28 mouse cellular contexts compared by ENCODE assay signal in the genomic region with DNA sequence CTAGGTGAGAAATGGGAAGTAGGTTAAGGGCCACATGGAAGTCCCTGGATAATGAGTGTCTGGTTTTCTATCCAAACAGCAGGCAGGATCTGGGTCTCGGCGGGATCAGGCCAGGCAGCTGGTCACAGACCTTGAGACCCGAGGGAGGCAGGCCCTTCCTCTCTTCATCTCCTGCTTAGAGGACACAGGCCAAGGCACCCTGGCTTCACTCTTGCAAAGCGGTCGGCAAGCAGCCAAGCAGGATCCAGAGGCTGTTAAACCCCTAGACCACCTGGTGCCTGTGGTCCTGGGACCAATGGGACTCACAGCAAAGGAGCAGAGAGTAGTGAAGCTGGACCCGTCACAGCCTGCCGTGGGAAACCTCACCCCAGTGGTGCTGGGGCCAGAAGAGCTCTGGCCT. TPM values are rescaled to one million over a fixed set of nuclear protein-coding genes. Genes with fewer than 3 reads are reported as not detected.
DNase-seq lines count a peak whose midpoint lies in the region; ATAC-seq and TF ChIP-seq lines count a peak whose summit lies in the region.
"Had no signal": no experiment of that assay in that cellular context is flagged by ENCODE, and none has a peak within 500 bp of the region (broad histone marks: within the 10 kb centered on the region; RNA-seq: fewer than 3 reads in every experiment).

No protein-coding gene starts in this region.

- no peak for TF ChIP-seq CTCF in heart, adult 2 months (IDR thresholded peaks at IDR 0.05)
- no peak for TF ChIP-seq CTCF in CH12.LX (conservative IDR thresholded peaks at IDR 0.05 in 1 of 2, IDR thresholded peaks at IDR 0.05 in 1 of 2; ENCODE audit: low read depth in 2 of 2, low read length in 2 of 2)

- TF ChIP-seq RAD21 in CH12.LX (IDR thresholded peaks at IDR 0.05; ENCODE audit: low read depth, low read length): no peak

- ATAC-seq in liver, embryonic 13.5 days (ENCODE audit: low read depth): no peak
- ATAC-seq: hindbrain, embryonic 16.5 days had no signal

- dilution Hi-C loops in CH12.LX (cut with MboI; ENCODE audit: extremely low pct_ligation_motif_present, extremely low pct_unique_long_range_greater_than_20kb, low sequenced_read_pairs): no loop called here

- 0 out of 2 replicates have a peak, but pooled peaks cover 4% of the 10 kb centered on the region for H3K79me2 ChIP-seq in heart, adult 2 months (replicated peaks; ENCODE audit: control insufficient read depth, insufficient read depth, low read length)
- no peaks in the 10 kb centered on the region for H3K79me2 ChIP-seq in CH12.LX (replicated peaks; ENCODE audit: control insufficient read depth, extremely low read depth, insufficient read depth, poor library complexity, severe bottlenecking)

- H3K4me3 ChIP-seq in heart, adult 2 months: no peak overlapping the region
- H3K4me3 ChIP-seq in liver, embryonic 13.5 days (replicated peaks): no peak overlapping the region
- no peak overlapping the region for H3K4me3 ChIP-seq in CH12.LX (replicated peaks in 1 of 3; ENCODE audit: low read depth in 2 of 3, low read length in 2 of 3, poor library complexity in 1 of 3)
- H3K4me3 ChIP-seq: forebrain, embryonic 12.5 days had no signal

- H3K27me3 ChIP-seq in heart, adult 2 months (ENCODE audit: control insufficient read depth, insufficient read depth, low read length): no peaks in the 10 kb centered on the region
- H3K27me3 ChIP-seq in liver, embryonic 13.5 days: no peaks in the 10 kb centered on the region
- H3K27me3 ChIP-seq in CH12.LX (replicated peaks): no peaks in the 10 kb centered on the region
- H3K27me3 ChIP-seq: forebrain, embryonic 12.5 days had no signal

- peak; percentile 15 for DNase-seq in cerebellum, adult 11 months
- DNase-seq in cerebellum, postnatal 4 days (ENCODE audit: low spot score in 2 of 2): no peak
- peak; percentile 21 for DNase-seq in heart, postnatal 4 days
- DNase-seq in heart, adult 2 months: no peak
- DNase-seq in liver, embryonic 13.5 days: no peak
- no peak for DNase-seq in liver
- DNase-seq in CH12.LX (ENCODE audit: extremely low read depth): no peak
- no peak for DNase-seq in retina, embryonic 14.5 days (ENCODE audit: low spot score)
- DNase-seq: B cell, adult 2 months; embryo, embryonic 11 days; gastrocnemius, postnatal 10 days; heart, postnatal 36 days; layer of hippocampus, adult 9-11 months; lung, adult 18-20 months; spleen, adult 18-20 months; thymus, postnatal 14 days had no signal

- H3K4me1 ChIP-seq in heart, adult 2 months (ENCODE audit: control insufficient read depth, insufficient read depth, low read length): peaks cover 3% of the 10 kb centered on the region
- peaks cover 42% of the 10 kb centered on the region for H3K4me1 ChIP-seq in liver, embryonic 13.5 days (replicated peaks)
- peaks cover 22 to 43% of the 10 kb centered on the region in 2 experiments for H3K4me1 ChIP-seq in CH12.LX (ENCODE audit: control insufficient read depth in 1 of 2, insufficient read depth in 2 of 2)

- intact Hi-C loops in heart, adult 2 months (cut with DNase I): loop anchor here (10.0 kb wide), 1 partner anchor 662 kb away; a partner anchor contains a TSS

- TF ChIP-seq POLR2A in heart, adult 2 months (IDR thresholded peaks at IDR 0.05; ENCODE audit: insufficient read depth, low read depth, low read length): no peak
- TF ChIP-seq POLR2A in CH12.LX (IDR thresholded peaks at IDR 0.05; ENCODE audit: low read depth, low read length): no peak

- WGBS in heart, adult 2 months: 63% methylated on average over 7 of the region's 7 CpGs
- 82% methylated on average over 7 of the region's 7 CpGs for WGBS in liver, embryonic 13.5 days (ENCODE audit: insufficient replicate concordance)

- in situ Hi-C loops in CH12.LX (cut with MboI; ENCODE audit: low pct_ligation_motif_present, low pct_unique_long_range_greater_than_20kb, low sequenced_read_pairs): no loop called here

- no peak overlapping the region for H3K4me2 ChIP-seq in liver, embryonic 13.5 days
- H3K4me2 ChIP-seq in CH12.LX (ENCODE audit: insufficient read depth, low read depth, poor library complexity, severe bottlenecking): no peak overlapping the region
- H3K4me2 ChIP-seq: forebrain, embryonic 12.5 days; heart, embryonic 11.5 days had no signal

- no peak for TF ChIP-seq EP300 in heart, adult 2 months (IDR thresholded peaks at IDR 0.05; ENCODE audit: insufficient read depth, low read depth, low read length)
- TF ChIP-seq EP300 in CH12.LX (IDR thresholded peaks at IDR 0.05; ENCODE audit: low read length): no peak

- H3K9ac ChIP-seq in heart, adult 2 months (ENCODE audit: low read depth, low read length): no peak overlapping the region
- H3K9ac ChIP-seq in liver, embryonic 13.5 days: peak overlapping the region; percentile 26; the same call in 1 of the 2 replicates
- no peak overlapping the region for H3K9ac ChIP-seq in CH12.LX (ENCODE audit: insufficient read depth, low read depth)
- H3K9ac ChIP-seq: forebrain, embryonic 12.5 days had no signal

- H3K27ac ChIP-seq in heart, adult 2 months: no peak overlapping the region
- no peak overlapping the region for H3K27ac ChIP-seq in liver, embryonic 13.5 days
- 0 out of 2 replicates have a peak overlapping the region, but pooled peaks have one; percentile 19 for H3K27ac ChIP-seq in CH12.LX (ENCODE audit: insufficient read depth, low read depth)
- H3K27ac ChIP-seq: forebrain, embryonic 12.5 days; kidney, postnatal 0 days had no signal

- H3K36me3 ChIP-seq in heart, adult 2 months (ENCODE audit: control insufficient read depth, insufficient read depth, low read length): no peaks in the 10 kb centered on the region; the same call in 1 of the 2 replicates
- peaks cover 29% of the 10 kb centered on the region for H3K36me3 ChIP-seq in liver, embryonic 13.5 days
- peaks cover 6 to 17% of the 10 kb centered on the region in 2 experiments for H3K36me3 ChIP-seq in CH12.LX (replicated peaks in 1 of 2; ENCODE audit: control insufficient read depth in 1 of 2, insufficient read depth in 1 of 2, low read length in 1 of 2)

- no peaks in the 10 kb centered on the region for H3K9me3 ChIP-seq in liver, embryonic 13.5 days (replicated peaks)
- no peaks in the 10 kb centered on the region for H3K9me3 ChIP-seq in CH12.LX (replicated peaks; ENCODE audit: low read length)
- H3K9me3 ChIP-seq: forebrain, embryonic 12.5 days had no signal

TF ChIP-seq in CH12.LX, 34 proteins besides CTCF, POLR2A, EP300 and RAD21:
- TF ChIP-seq ELF1 (IDR thresholded peaks at IDR 0.05; ENCODE audit: low read depth, low read length): no peak
- TF ChIP-seq MAZ (IDR thresholded peaks at IDR 0.05; ENCODE audit: low read depth, low read length): no peak
- no peak for TF ChIP-seq MYC (IDR thresholded peaks at IDR 0.05; ENCODE audit: low read depth, low read length)
- no peak for TF ChIP-seq CHD2 (IDR thresholded peaks at IDR 0.05; ENCODE audit: low read length)
- TF ChIP-seq JUND (conservative IDR thresholded peaks at IDR 0.05; ENCODE audit: low read depth, low read length): no peak
- TF ChIP-seq ZKSCAN1 (IDR thresholded peaks at IDR 0.05; ENCODE audit: borderline replicate concordance, low read depth, low read length): no peak
- TF ChIP-seq SIN3A (IDR thresholded peaks at IDR 0.05; ENCODE audit: low read length): no peak
- no peak for TF ChIP-seq ZC3H11A (IDR thresholded peaks at IDR 0.05; ENCODE audit: low read depth, low read length)

RNA-seq across cellular contexts. Expression of a gene that starts 2.9 kb away (rescaled TPM):
- 10 to 100 TPM; 13.5 to 13.8 TPM for total RNA-seq in heart, postnatal 4 days (2021)
- 1 to 10 TPM; 7.5 to 8.1 TPM for total RNA-seq in heart, adult 2 months (2021)
- 10.0 and 15.5 TPM in 2 replicates for polyA plus RNA-seq in heart, adult 2 months (2012; rRNA removed)
- 9.1 and 11.0 TPM in 2 replicates for polyA plus RNA-seq in liver, embryonic 13.5 days (2015; fragmentation: Nextera tagmentation; extraction: Ambion mirVana)
- total RNA-seq in CH12.LX (2012; rRNA removed): 11.3 and 15.3 TPM in 2 replicates
- 3.7 and 5.2 TPM in 2 replicates for total RNA-seq in CH12.LX (2014; rRNA removed)
- 14.5 and 15.1 TPM in 2 replicates for polyA plus RNA-seq in CH12.LX (2012; ENCODE audit: insufficient read length, low read depth)

RNA-seq across cellular contexts. Expression of a gene that starts 5.6 kb away (rescaled TPM):
- 10 to 100 TPM; 16.6 to 16.8 TPM for total RNA-seq in heart, postnatal 4 days (2021)
- total RNA-seq in heart, adult 2 months (2021): 10 to 100 TPM; 20.4 to 24.9 TPM
- 12.5 and 20.9 TPM in 2 replicates for polyA plus RNA-seq in heart, adult 2 months (2012; rRNA removed)
- polyA plus RNA-seq in liver, embryonic 13.5 days (2015; fragmentation: Nextera tagmentation; extraction: Ambion mirVana): 2.1 and 2.2 TPM in 2 replicates
- total RNA-seq in CH12.LX (2012; rRNA removed): 3.9 and 5.9 TPM in 2 replicates
- 3.1 and 3.8 TPM in 2 replicates for total RNA-seq in CH12.LX (2014; rRNA removed)
- 6.7 and 7.4 TPM in 2 replicates for polyA plus RNA-seq in CH12.LX (2012; ENCODE audit: insufficient read length, low read depth)

RNA-seq across cellular contexts. Expression of a gene that starts 29.6 kb away (rescaled TPM):
- not detected for total RNA-seq in heart, postnatal 4 days (2021)
- not detected for total RNA-seq in heart, adult 2 months (2021)
- 0.26 and 0.62 TPM in 2 replicates for polyA plus RNA-seq in heart, adult 2 months (2012; rRNA removed)
- 0.18 and 0.36 TPM in 2 replicates for polyA plus RNA-seq in liver, embryonic 13.5 days (2015; fragmentation: Nextera tagmentation; extraction: Ambion mirVana)
- total RNA-seq in CH12.LX (2012; rRNA removed) (1.0 and 2.6 TPM in 2 replicates), CH12.LX (2014; rRNA removed) (0.23 and 0.30 TPM in 2 replicates)
- polyA plus RNA-seq in CH12.LX (2012; ENCODE audit: insufficient read length, low read depth): 0.30 and 0.43 TPM in 2 replicates
- total RNA-seq: gastrocnemius, postnatal 10 days; heart, postnatal 36 days; left cerebral cortex, adult 8-10 months; megakaryocyte-erythroid progenitor cell, adult 5-6 weeks; neutrophil, adult 5-6 weeks had no signal
- polyA plus RNA-seq: forebrain, embryonic 12.5 days; heart, embryonic 11.5 days; hindbrain, embryonic 16.5 days; limb, embryonic 11.5 days; stomach, embryonic 14.5 days had no signal

RNA-seq across cellular contexts. Expression of a gene that starts 49.8 kb away (rescaled TPM):
- not detected for total RNA-seq in heart, postnatal 4 days (2021)
- total RNA-seq in heart, adult 2 months (2021): not detected
- not detected in 2 replicates for polyA plus RNA-seq in heart, adult 2 months (2012; rRNA removed)
- polyA plus RNA-seq in liver, embryonic 13.5 days (2015; fragmentation: Nextera tagmentation; extraction: Ambion mirVana): not detected in 2 replicates
- not detected in 2 replicates for total RNA-seq in CH12.LX (2012; rRNA removed)
- not detected in 2 replicates for total RNA-seq in CH12.LX (2014; rRNA removed)
- not detected in 2 replicates for polyA plus RNA-seq in CH12.LX (2012; ENCODE audit: insufficient read length, low read depth)
- total RNA-seq: gastrocnemius, postnatal 10 days; heart, postnatal 36 days; left cerebral cortex, adult 8-10 months; megakaryocyte-erythroid progenitor cell, adult 5-6 weeks; neutrophil, adult 5-6 weeks had no signal
- polyA plus RNA-seq: brain, embryonic 14.5 days; cerebellum, adult 2 months; forebrain, embryonic 12.5 days; frontal cortex, adult 2 months; heart, embryonic 11.5 days; hindbrain, embryonic 16.5 days; kidney, postnatal 0 days; limb, embryonic 11.5 days; stomach, embryonic 14.5 days had no signal

RNA-seq across cellular contexts. Expression of a gene that starts 49.9 kb away (rescaled TPM):
- under 1 TPM; 0.43 to 0.57 TPM for total RNA-seq in heart, postnatal 4 days (2021)
- total RNA-seq in heart, adult 2 months (2021): under 1 TPM; 0.23 to 0.32 TPM
- 0.57 and 1.1 TPM in 2 replicates for polyA plus RNA-seq in heart, adult 2 months (2012; rRNA removed)
- 18.4 and 18.5 TPM in 2 replicates for polyA plus RNA-seq in liver, embryonic 13.5 days (2015; fragmentation: Nextera tagmentation; extraction: Ambion mirVana)
- not detected in 2 replicates for total RNA-seq in CH12.LX (2012; rRNA removed)
- not detected in 2 replicates for total RNA-seq in CH12.LX (2014; rRNA removed)
- not detected in 2 replicates for polyA plus RNA-seq in CH12.LX (2012; ENCODE audit: insufficient read length, low read depth)
- total RNA-seq: neutrophil, adult 5-6 weeks had no signal
- polyA plus RNA-seq: forebrain, embryonic 12.5 days; stomach, embryonic 14.5 days had no signal

Comparison
In these comparisons a context has a peak if more than half of its experiments do, and no peak if none do; other contexts are left out.
1. DNase-seq: peak in cerebellum, adult 11 months (single experiment) and heart, postnatal 4 days (single experiment); none in cerebellum, postnatal 4 days (0 of 2), heart, adult 2 months (0 of 2), liver, embryonic 13.5 days (single experiment), liver (single experiment), CH12.LX (single experiment) and retina, embryonic 14.5 days (single experiment).